Mouse (Mus musculus): ENCODE results near the gene Rbl1. TPM values are rescaled to one million over a fixed set of nuclear protein-coding genes. Genes with fewer than 3 reads are reported as not detected.

Gene Rbl1
- total and polyA plus RNA-seq, 3 experiments, result 17.8 to 18.1 TPM; not detected in 1

DNA sequence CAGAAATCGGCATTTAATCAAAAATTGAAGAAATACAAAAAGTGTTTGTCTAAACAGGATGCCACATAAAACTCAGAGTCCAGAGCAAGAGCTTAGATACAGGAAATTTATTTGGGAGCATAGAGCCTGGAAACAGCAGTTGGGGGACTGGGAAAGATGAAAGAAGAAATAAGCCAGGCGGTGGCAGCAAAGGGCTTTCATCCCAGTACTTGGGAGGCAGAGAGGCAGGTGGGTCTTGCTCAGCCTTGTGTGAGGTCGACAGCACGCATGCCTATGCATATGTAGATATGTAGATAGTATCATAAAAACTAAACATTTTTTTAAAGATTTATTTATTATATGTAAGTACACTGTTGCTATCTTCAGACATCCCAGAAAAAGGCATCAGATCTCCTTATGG, 76.3 kb downstream of the Rbl1 start:
- TF ChIP-seq NELFE (IDR thresholded peaks at IDR 0.05; ENCODE audit: low read depth, low read length) (no peak), RAD21 (IDR thresholded peaks at IDR 0.05; ENCODE audit: low read depth, low read length) (peak; percentile 10), E2F4 (IDR thresholded peaks at IDR 0.05; ENCODE audit: borderline replicate concordance, low read depth, low read length) (no peak), POLR2AphosphoS2 (IDR thresholded peaks at IDR 0.05; ENCODE audit: low read length) (no peak), CTCF (IDR thresholded peaks at IDR 0.05 in 2 of 3, conservative IDR thresholded peaks at IDR 0.05 in 1 of 3; ENCODE audit: control insufficient read depth in 1 of 3, insufficient read depth in 1 of 3, low read depth in 2 of 3, low read length in 3 of 3, poor library complexity in 1 of 3, severe bottlenecking in 1 of 3) (0 out of 6 replicates have a peak, but pooled peaks of 1 of the 3 experiments have one; percentile 8), USF2 (IDR thresholded peaks at IDR 0.05; ENCODE audit: borderline replicate concordance in 1 of 2, insufficient read depth in 1 of 2, low read depth in 1 of 2, low read length in 2 of 2) (no peak), KAT2A (conservative IDR thresholded peaks at IDR 0.05; ENCODE audit: low read depth, low read length) (no peak), ZNF384 (IDR thresholded peaks at IDR 0.05; ENCODE audit: low read depth, low read length) (no peak)
- Histone ChIP-seq H3K4me1 (ENCODE audit: control insufficient read depth in 1 of 2, insufficient read depth in 2 of 2, low read length in 2 of 2) (peaks cover 13 to 18% of the 10 kb centered on the region in 2 experiments), H3K36me3 (ENCODE audit: control insufficient read depth in 1 of 2, insufficient read depth in 2 of 2, low read length in 2 of 2) (peaks cover 0 to 20% of the 10 kb centered on the region in 2 experiments; a peak in 2 of 4 replicates), H3K79me2 (ENCODE audit: control insufficient read depth, insufficient read depth, low read length, poor library complexity) (peaks cover 9% of the 10 kb centered on the region), H3K9me3 (replicated peaks; ENCODE audit: insufficient read depth, low read length) (no peaks in the 10 kb centered on the region), H3K27me3 (ENCODE audit: control insufficient read depth in 1 of 2, insufficient read depth in 2 of 2, low read length in 2 of 2) (no peaks in the 10 kb centered on the region), H3K9ac (ENCODE audit: control insufficient read depth, low read depth, low read length, poor library complexity, severe bottlenecking) (no peak overlapping the region), H3K27ac (ENCODE audit: control insufficient read depth, low read depth, low read length) (no peak overlapping the region), H3K4me3 (ENCODE audit: control insufficient read depth in 1 of 2, insufficient read depth in 1 of 2, low read depth in 2 of 2, low read length in 2 of 2) (no peak overlapping the region)
- DNase-seq (ENCODE audit: low read depth, low spot score), result no peak

DNA sequence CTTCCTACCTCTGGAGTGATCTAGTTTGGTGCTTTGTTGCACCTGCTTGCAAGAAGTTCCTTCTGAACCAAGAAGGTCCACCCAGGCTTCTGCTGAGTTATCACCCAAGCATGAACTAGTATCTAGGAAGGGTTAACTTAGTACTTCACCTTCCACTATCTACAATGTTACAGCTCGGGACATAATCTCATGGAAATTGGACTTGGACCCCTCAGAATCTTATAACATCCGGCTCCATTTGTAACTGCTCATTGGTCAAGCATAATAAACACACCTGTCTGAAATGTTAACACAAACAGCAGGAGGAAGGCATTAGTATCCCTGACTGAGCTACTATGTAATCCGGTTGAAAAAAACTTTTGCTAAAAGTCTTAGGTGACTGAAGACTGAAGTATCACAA, 77.0 kb downstream of the Rbl1 start:
- TF ChIP-seq MEF2A (IDR thresholded peaks at IDR 0.05; ENCODE audit: extremely low read depth, insufficient replicate concordance, low read depth, low read length, poor library complexity, severe bottlenecking) (no peak), GATA1 (IDR thresholded peaks at IDR 0.05; ENCODE audit: low read depth, low read length) (no peak), USF2 (IDR thresholded peaks at IDR 0.05; ENCODE audit: borderline replicate concordance in 1 of 2, insufficient read depth in 1 of 2, low read depth in 1 of 2, low read length in 2 of 2) (no peak)
- no peak for DNase-seq (ENCODE audit: low read depth, low spot score)
- Histone ChIP-seq H3K4me1 (ENCODE audit: control insufficient read depth in 1 of 2, insufficient read depth in 2 of 2, low read length in 2 of 2) (peaks cover 8 to 16% of the 10 kb centered on the region in 2 experiments), H3K9ac (ENCODE audit: control insufficient read depth, low read depth, low read length, poor library complexity, severe bottlenecking) (no peak overlapping the region), H3K4me3 (ENCODE audit: control insufficient read depth in 1 of 2, insufficient read depth in 1 of 2, low read depth in 2 of 2, low read length in 2 of 2) (no peak overlapping the region), H3K36me3 (ENCODE audit: control insufficient read depth in 1 of 2, insufficient read depth in 2 of 2, low read length in 2 of 2) (peaks cover 0 to 14% of the 10 kb centered on the region in 2 experiments; a peak in 2 of 4 replicates), H3K9me3 (replicated peaks; ENCODE audit: insufficient read depth, low read length) (no peaks in the 10 kb centered on the region), H3K27me3 (ENCODE audit: control insufficient read depth in 1 of 2, insufficient read depth in 2 of 2, low read length in 2 of 2) (no peaks in the 10 kb centered on the region), H3K27ac (ENCODE audit: control insufficient read depth, low read depth, low read length) (no peak overlapping the region), H3K79me2 (ENCODE audit: control insufficient read depth, insufficient read depth, low read length, poor library complexity) (peaks cover 5% of the 10 kb centered on the region)

DNA sequence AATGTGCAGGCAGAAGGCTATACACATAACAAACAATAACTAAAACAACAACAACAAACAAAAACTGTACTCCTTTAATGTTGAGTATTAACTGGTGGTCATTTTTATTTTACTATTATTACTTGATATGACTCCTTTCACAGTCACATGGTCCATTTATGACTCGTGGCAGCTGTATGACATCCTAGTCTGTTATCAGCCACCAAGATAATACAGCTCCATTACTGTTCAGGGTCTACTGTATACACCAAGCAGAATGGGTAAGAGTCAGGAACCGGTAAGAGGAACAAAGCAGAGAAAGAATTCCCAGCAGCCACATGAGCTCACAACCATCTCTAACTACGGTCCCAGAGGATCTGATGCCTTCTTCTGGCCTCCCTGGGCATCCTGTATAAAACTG, 79.1 kb downstream of the Rbl1 start:
- Histone ChIP-seq H3K4me3 (ENCODE audit: control insufficient read depth in 1 of 2, insufficient read depth in 1 of 2, low read depth in 2 of 2, low read length in 2 of 2) (no peak overlapping the region), H3K4me1 (ENCODE audit: control insufficient read depth in 1 of 2, insufficient read depth in 2 of 2, low read length in 2 of 2) (peaks cover under 1 to 5% of the 10 kb centered on the region in 2 experiments; a peak in 3 of 4 replicates), H3K36me3 (ENCODE audit: control insufficient read depth in 1 of 2, insufficient read depth in 2 of 2, low read length in 2 of 2) (peaks cover under 1 to 4% of the 10 kb centered on the region in 2 experiments; a peak in 2 of 4 replicates), H3K9me3 (replicated peaks; ENCODE audit: insufficient read depth, low read length) (no peaks in the 10 kb centered on the region), H3K27ac (ENCODE audit: control insufficient read depth, low read depth, low read length) (no peak overlapping the region), H3K9ac (ENCODE audit: control insufficient read depth, low read depth, low read length, poor library complexity, severe bottlenecking) (no peak overlapping the region), H3K27me3 (ENCODE audit: control insufficient read depth in 1 of 2, insufficient read depth in 2 of 2, low read length in 2 of 2) (no peaks in the 10 kb centered on the region), H3K79me2 (ENCODE audit: control insufficient read depth, insufficient read depth, low read length, poor library complexity) (no peaks in the 10 kb centered on the region)
- no peak for DNase-seq (ENCODE audit: low read depth, low spot score)
- TF ChIP-seq HCFC1 (IDR thresholded peaks at IDR 0.05; ENCODE audit: low read depth, low read length), result no peak
- TF ChIP-seq CTCF (IDR thresholded peaks at IDR 0.05 in 2 of 3, conservative IDR thresholded peaks at IDR 0.05 in 1 of 3; ENCODE audit: control insufficient read depth in 1 of 3, insufficient read depth in 1 of 3, low read depth in 2 of 3, low read length in 3 of 3, poor library complexity in 1 of 3, severe bottlenecking in 1 of 3), result no peak
- no peak for TF ChIP-seq MYC (IDR thresholded peaks at IDR 0.05; ENCODE audit: low read depth, low read length)
- no peak for TF ChIP-seq BHLHE40 (IDR thresholded peaks at IDR 0.05; ENCODE audit: borderline replicate concordance, low read depth, low read length)
- no peak for TF ChIP-seq POLR2AphosphoS5 (IDR thresholded peaks at IDR 0.05; ENCODE audit: borderline replicate concordance, low read depth, low read length)
- TF ChIP-seq ETS1 (IDR thresholded peaks at IDR 0.05; ENCODE audit: low read depth, low read length), result peak; percentile 37; the same call in 1 of the 2 replicates
- peak; percentile 31; the same call in 1 of the 2 replicates for TF ChIP-seq MAX (IDR thresholded peaks at IDR 0.05; ENCODE audit: low read length)
- TF ChIP-seq GABPA (IDR thresholded peaks at IDR 0.05; ENCODE audit: low read depth, low read length), result no peak
- TF ChIP-seq TAL1 (IDR thresholded peaks at IDR 0.05; ENCODE audit: low read length), result no peak
- no peak for TF ChIP-seq USF2 (IDR thresholded peaks at IDR 0.05; ENCODE audit: borderline replicate concordance in 1 of 2, insufficient read depth in 1 of 2, low read depth in 1 of 2, low read length in 2 of 2)
- no peak for TF ChIP-seq CHD2 (IDR thresholded peaks at IDR 0.05; ENCODE audit: low read length)
- no peak for TF ChIP-seq MAZ (IDR thresholded peaks at IDR 0.05; ENCODE audit: low read depth, low read length)
- TF ChIP-seq ZC3H11A (IDR thresholded peaks at IDR 0.05; ENCODE audit: low read depth, low read length), result no peak
- peak; percentile 59; the same call in 1 of the 2 replicates for TF ChIP-seq USF1 (IDR thresholded peaks at IDR 0.05; ENCODE audit: low read depth, low read length)
- no peak for TF ChIP-seq CHD1 (IDR thresholded peaks at IDR 0.05; ENCODE audit: low read depth, low read length)
- TF ChIP-seq TBP (IDR thresholded peaks at IDR 0.05; ENCODE audit: low read depth, low read length), result no peak
- TF ChIP-seq MXI1 (IDR thresholded peaks at IDR 0.05; ENCODE audit: low read depth, low read length), result peak; percentile 51; the same call in 1 of the 2 replicates

Data from MEL (cell line).